Mouse (Mus musculus) midbrain, embryonic 16.5 days (tissue): ENCODE data around the gene Golga2. TPM values are rescaled to one million over a fixed set of nuclear protein-coding genes. Genes with fewer than 3 reads are reported as not detected.

Source experiments
- ATAC-seq: fragments of 200-750 bp; cut with Nextera tagmentation; 2 replicates; pipeline ENCODE4 v1.8.0; 2017; ENCODE audit warnings: moderate TSS enrichment
- H3K27ac ChIP-seq: fragments of 300-500 bp; sonication (generic); 2 replicates; pipeline ENCODE4 v1.5.1; 2014; ENCODE audit warnings: mild to moderate bottlenecking, low read length, mixed read lengths
- H3K27me3 ChIP-seq: fragments of 300-500 bp; sonication (generic); 2 replicates; pipeline ENCODE4 v1.6.1; 2014; ENCODE audit warnings: low read depth, low read length, mixed read lengths; ENCODE audit not compliant: control insufficient read depth, insufficient read depth
- H3K36me3 ChIP-seq: fragments of 300-500 bp; sonication (generic); 2 replicates; pipeline ENCODE4 v1.6.1; 2014; ENCODE audit warnings: mild to moderate bottlenecking, low read length, moderate library complexity, mixed read lengths; ENCODE audit not compliant: control insufficient read depth, insufficient read depth
- H3K4me1 ChIP-seq: fragments of 300-500 bp; sonication (generic); 2 replicates; pipeline ENCODE4 v1.6.1; 2014; ENCODE audit warnings: mild to moderate bottlenecking, low read length, mixed read lengths; ENCODE audit not compliant: control insufficient read depth, insufficient read depth
- H3K4me2 ChIP-seq: fragments of 300-500 bp; sonication (generic); 2 replicates; pipeline ENCODE4 v1.6.1; 2014; ENCODE audit warnings: mild to moderate bottlenecking, low read length, mixed read lengths
- H3K4me3 ChIP-seq: fragments of 300-500 bp; sonication (generic); 2 replicates; pipeline ENCODE4 v1.5.1; 2014; ENCODE audit warnings: low read depth, mild to moderate bottlenecking, low read length, moderate library complexity, mixed read lengths
- H3K9ac ChIP-seq: fragments of 300-500 bp; sonication (generic); 2 replicates; pipeline ENCODE4 v1.6.1; 2014; ENCODE audit warnings: low read depth, low read length, mixed read lengths
- H3K9me3 ChIP-seq: fragments of 300-500 bp; sonication (generic); replicated peaks from 2 replicates; pipeline ENCODE4 v1.6.1; 2014; ENCODE audit warnings: mild to moderate bottlenecking, low read length, mixed read lengths; ENCODE audit not compliant: control insufficient read depth, poor library complexity, severe bottlenecking
- whole genome bisulfite sequencing: fragments of 180-500 bp; shearing (Covaris S2); extraction: QIAGEN DNeasy Blood & Tissue Kit; methylation state at CpG from one replicate; pipeline ENCODE4 v1.1.7; 2014; 5-methylcytosine and 5-hydroxymethylcytosine counted together
- polyA plus RNA-seq: library from polyadenylated mRNA; unstranded; fragments of >200 nt; fragmentation: Nextera tagmentation; extraction: Ambion mirVana; gene quantifications from 2 replicates; pipeline ENCODE4 v1.2.1, GENCODE M21; 2015

Golga2 gene
- polyA plus RNA-seq, 1 experiment from 2014 or later = 35.7 TPM

DNA sequence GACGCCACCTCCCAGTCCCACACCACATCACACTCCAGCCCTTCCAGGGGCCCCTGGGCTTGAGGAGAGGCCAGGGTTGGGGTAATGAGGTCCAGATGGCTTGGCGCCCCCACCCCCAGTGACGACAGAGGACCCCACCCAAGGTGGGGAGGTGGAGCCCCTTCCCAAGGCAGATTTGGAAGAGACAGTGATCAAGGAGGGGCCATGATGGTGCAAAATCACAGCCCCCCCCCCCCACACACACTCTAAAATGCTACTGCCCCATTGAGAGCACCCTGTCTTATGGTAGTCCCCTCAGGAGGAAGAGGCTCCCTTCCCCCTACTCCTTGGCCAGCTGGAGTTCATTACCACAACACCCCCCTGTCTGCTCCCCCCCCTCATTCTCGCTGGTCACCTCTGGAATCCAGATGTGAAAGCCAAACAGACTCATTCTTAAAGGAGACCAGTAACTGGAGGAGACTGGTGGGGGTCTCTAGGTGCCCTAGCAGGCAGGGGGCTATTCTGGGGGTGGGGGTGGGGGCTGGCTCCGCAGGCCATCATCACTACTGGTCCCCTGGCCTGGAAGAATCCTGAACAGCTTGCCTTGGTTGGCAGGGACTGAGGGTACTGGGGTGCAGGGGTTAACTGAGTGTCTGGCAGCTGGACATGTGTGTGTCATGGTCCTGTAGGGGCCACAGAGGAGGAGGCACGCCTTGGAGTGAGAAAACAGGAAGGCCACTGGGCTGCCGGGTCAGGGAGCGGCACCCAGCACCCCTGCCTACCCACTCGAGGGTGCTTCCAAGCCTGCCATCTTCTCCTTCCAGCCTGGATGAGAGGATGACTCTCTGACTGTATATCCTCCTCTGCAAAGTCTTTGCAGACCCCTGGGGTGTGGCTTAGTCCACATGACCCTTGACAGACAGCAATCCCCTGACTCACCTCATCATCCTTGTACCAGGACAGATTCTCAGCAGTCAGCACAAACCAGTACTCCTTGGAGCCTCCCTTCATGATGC is 32.7 kb downstream of the Golga2 start:
- 57% methylated on average over 9 of the region's 9 CpGs for WGBS
- H3K27ac ChIP-seq = no peak overlapping the region
- ATAC-seq = no peak

GRCm38 (mm10) chr2:32320721-32321120 is 33.5 kb downstream of the Golga2 start:
- Histone ChIP-seq H3K4me1 (peaks cover 19% of the 10 kb centered on the region), H3K36me3 (peaks cover 2% of the 10 kb centered on the region; the same call in 1 of the 2 replicates), H3K4me3 (no peak overlapping the region), H3K9me3 (no peaks in the 10 kb centered on the region), H3K27me3 (no peaks in the 10 kb centered on the region), H3K27ac (no peak overlapping the region), H3K9ac (no peak overlapping the region), H3K4me2 (no peak overlapping the region)
- 75% methylated on average over 11 of the region's 11 CpGs for WGBS
- no peak for ATAC-seq

More for the DNA sequence above, 32.7 kb downstream of the Golga2 start:
- peaks cover 9% of the 10 kb centered on the region; the same call in 1 of the 2 replicates for H3K36me3 ChIP-seq
- H3K27me3 ChIP-seq = no peaks in the 10 kb centered on the region
- H3K4me2 ChIP-seq = no peak overlapping the region
- H3K9me3 ChIP-seq = no peaks in the 10 kb centered on the region
- H3K4me1 ChIP-seq = peaks cover 19% of the 10 kb centered on the region
- H3K9ac ChIP-seq = 0 out of 2 replicates have a peak overlapping the region, but pooled peaks have one; percentile 25
- no peak overlapping the region for H3K4me3 ChIP-seq

DNA sequence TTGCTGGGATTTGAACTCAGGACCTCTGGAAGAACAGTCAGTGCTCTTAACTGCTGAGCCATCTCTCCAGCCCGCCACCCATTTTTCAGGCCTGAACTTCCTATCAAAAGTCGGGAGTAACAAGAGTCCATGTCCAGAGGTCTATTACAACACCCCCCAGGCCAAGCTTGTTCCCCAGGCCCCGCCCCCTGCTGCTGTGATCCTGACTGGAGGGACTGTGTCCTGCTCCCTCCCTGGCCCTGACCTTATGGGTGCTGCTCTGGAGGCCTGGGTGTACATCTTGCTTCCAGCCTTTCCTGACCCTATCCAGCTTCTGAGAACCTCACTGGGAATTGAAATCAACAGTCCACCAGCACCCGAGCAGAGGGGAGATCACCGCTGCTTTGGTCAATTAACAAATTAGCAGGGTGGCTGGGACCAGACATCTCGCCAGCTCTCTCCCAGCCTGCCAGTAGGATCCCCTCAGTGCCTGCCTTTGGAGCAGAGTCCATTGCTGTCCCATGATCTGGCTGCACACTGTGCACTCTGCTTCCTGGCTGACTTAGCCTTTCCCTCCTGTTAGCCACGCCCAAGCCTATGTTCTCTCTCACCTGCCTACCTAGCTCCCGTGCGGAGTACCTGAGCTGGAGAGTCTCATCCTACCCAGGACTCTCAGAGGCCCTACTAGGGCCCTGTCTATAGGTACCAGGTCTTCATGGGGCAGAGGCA is 34.6 kb downstream of the Golga2 start:
- Histone ChIP-seq H3K9me3 (no peaks in the 10 kb centered on the region), H3K4me1 (peaks cover 19% of the 10 kb centered on the region), H3K27me3 (no peaks in the 10 kb centered on the region), H3K36me3 (no peaks in the 10 kb centered on the region; the same call in none of the 2 replicates), H3K9ac (peak overlapping the region; percentile 44), H3K4me3 (no peak overlapping the region), H3K27ac (peak overlapping the region; percentile 95), H3K4me2 (no peak overlapping the region)
- ATAC-seq = no peak
- 76% methylated on average over 9 of the region's 9 CpGs for WGBS

GRCm38 (mm10) chr2:32322754-32323741 is 35.9 kb downstream of the Golga2 start:
- Histone ChIP-seq H3K9ac (peak overlapping the region; percentile 20; the same call in 1 of the 2 replicates), H3K36me3 (no peaks in the 10 kb centered on the region; the same call in none of the 2 replicates)
- WGBS = 32% methylated on average over 7 of the region's 7 CpGs

DNA sequence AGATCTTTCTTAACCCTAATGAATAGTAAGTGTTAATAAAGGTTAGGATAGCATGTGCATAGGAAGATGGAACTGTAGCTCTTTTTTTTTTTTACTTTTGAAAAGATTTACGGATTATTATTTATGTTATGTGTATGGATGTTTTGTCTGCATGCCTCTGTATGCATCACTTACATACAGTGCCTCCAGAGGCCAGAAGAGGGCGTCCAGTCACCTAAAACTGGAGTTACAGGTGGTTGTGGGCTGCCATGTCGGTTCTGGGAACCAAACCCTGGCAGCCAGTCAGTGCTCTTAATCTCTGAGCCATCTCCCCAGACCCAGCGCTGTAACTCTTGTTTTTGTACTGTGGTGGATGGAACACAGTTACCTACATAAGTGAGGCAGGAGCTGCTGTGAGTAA is 37.1 kb downstream of the Golga2 start:
- 63% methylated on average over 4 of the region's 4 CpGs for WGBS
- no peak overlapping the region for H3K4me3 ChIP-seq
- H3K9ac ChIP-seq = no peak overlapping the region
- no peak overlapping the region for H3K4me2 ChIP-seq
- no peaks in the 10 kb centered on the region; the same call in none of the 2 replicates for H3K36me3 ChIP-seq
- no peaks in the 10 kb centered on the region for H3K9me3 ChIP-seq
- H3K4me1 ChIP-seq = peaks cover 19% of the 10 kb centered on the region
- no peak overlapping the region for H3K27ac ChIP-seq
- H3K27me3 ChIP-seq = no peaks in the 10 kb centered on the region
- ATAC-seq = no peak

More at GRCm38 (mm10) chr2:32322754-32323741, 35.9 kb downstream of the Golga2 start:
- Histone ChIP-seq H3K4me3 (no peak overlapping the region), H3K4me1 (peaks cover 19% of the 10 kb centered on the region), H3K4me2 (peak overlapping the region; percentile 32), H3K9me3 (no peaks in the 10 kb centered on the region), H3K27me3 (no peaks in the 10 kb centered on the region), H3K27ac (peak overlapping the region; percentile 95)
- peak; percentile 83 for ATAC-seq

DNA sequence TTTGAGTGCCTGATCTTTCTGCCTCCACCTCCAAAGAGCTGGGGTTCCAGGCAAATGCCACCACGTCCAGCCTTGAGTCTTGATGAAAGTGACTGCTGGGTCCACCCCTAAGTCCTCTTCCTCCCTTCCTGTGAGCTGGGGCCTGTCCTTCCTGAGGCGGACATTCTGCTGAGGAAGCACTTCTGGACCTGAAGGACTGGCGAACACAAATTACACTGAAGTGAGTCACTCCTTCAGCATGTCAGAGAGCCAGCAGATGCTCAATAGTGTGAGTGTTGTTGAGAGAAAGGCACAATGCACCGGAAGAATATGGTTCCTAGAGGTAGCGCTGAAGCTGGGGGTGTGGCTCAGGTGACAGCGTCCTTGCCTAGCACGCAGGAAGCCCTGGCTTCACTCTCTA is 38.2 kb downstream of the Golga2 start:
- ATAC-seq = no peak
- no peaks in the 10 kb centered on the region for H3K9me3 ChIP-seq
- no peak overlapping the region for H3K4me3 ChIP-seq
- H3K36me3 ChIP-seq = no peaks in the 10 kb centered on the region; the same call in none of the 2 replicates
- H3K4me2 ChIP-seq = no peak overlapping the region
- peaks cover 19% of the 10 kb centered on the region for H3K4me1 ChIP-seq
- no peak overlapping the region for H3K27ac ChIP-seq
- no peaks in the 10 kb centered on the region for H3K27me3 ChIP-seq
- WGBS = 75% methylated on average over 7 of the region's 7 CpGs
- H3K9ac ChIP-seq = no peak overlapping the region

DNA sequence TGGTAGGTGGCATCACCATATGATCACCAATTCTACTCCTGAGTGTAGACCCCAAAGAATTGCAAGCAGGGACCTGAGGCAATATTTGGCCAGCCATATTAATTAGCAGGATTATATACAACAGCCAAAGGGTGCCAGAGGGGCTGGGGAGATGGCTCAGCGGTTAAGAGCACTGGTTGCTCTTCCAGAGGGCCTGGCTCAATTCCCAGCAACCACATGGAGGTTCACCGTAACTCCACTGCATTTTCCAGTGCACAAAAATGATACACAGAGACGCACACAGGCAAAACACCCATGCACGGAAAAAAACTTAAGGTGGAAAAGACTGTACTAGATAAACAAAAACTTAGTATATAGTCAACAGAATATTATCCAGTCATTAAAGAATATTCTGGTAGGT is 40.0 kb downstream of the Golga2 start:
- 79% methylated on average over 4 of the region's 4 CpGs for WGBS
- ATAC-seq = no peak
- H3K4me2 ChIP-seq = no peak overlapping the region
- H3K27ac ChIP-seq = no peak overlapping the region
- H3K9me3 ChIP-seq = no peaks in the 10 kb centered on the region
- no peak overlapping the region for H3K9ac ChIP-seq
- H3K27me3 ChIP-seq = no peaks in the 10 kb centered on the region
- H3K4me3 ChIP-seq = no peak overlapping the region
- peaks cover 16% of the 10 kb centered on the region for H3K4me1 ChIP-seq
- peaks cover 9% of the 10 kb centered on the region for H3K36me3 ChIP-seq

DNA sequence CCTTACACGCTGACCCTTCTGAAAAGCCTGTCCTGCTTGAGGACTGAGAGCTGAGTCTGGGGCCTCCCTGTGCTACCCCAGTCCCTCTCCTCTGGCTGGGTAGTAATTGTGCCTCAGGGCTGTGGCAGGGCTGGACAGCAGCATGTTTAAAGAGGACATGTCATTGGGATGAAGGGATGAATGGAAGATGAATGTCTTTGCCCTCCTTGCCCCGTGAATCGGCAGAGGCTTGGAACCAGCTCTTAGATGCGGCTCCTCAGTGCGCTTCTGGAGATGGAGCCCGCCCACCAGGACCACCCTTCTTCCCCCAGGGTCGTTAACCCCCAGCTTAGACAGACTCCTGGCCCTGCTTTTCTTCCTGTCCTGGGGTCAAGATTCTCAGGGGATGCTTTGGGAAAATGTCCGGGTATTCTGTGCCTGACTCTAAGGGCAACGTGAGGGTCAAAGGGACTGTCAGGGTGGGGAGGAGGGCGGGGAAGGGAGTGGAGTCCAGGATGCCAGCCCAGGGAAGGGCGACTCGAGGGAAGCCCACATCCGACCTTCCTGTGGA is 41.8 kb downstream of the Golga2 start:
- Histone ChIP-seq H3K27ac (no peak overlapping the region), H3K27me3 (no peaks in the 10 kb centered on the region), H3K4me3 (no peak overlapping the region), H3K36me3 (peaks cover 21% of the 10 kb centered on the region), H3K4me1 (no peaks in the 10 kb centered on the region; the same call in 1 of the 2 replicates), H3K4me2 (no peak overlapping the region), H3K9ac (0 out of 2 replicates have a peak overlapping the region, but pooled peaks have one; percentile 14), H3K9me3 (no peaks in the 10 kb centered on the region)
- ATAC-seq = no peak; the same call in 1 of the 2 replicates
- WGBS = 38% methylated on average over 13 of the region's 13 CpGs
